22 mouse cellular contexts compared by ENCODE assay signal in the genomic region with DNA sequence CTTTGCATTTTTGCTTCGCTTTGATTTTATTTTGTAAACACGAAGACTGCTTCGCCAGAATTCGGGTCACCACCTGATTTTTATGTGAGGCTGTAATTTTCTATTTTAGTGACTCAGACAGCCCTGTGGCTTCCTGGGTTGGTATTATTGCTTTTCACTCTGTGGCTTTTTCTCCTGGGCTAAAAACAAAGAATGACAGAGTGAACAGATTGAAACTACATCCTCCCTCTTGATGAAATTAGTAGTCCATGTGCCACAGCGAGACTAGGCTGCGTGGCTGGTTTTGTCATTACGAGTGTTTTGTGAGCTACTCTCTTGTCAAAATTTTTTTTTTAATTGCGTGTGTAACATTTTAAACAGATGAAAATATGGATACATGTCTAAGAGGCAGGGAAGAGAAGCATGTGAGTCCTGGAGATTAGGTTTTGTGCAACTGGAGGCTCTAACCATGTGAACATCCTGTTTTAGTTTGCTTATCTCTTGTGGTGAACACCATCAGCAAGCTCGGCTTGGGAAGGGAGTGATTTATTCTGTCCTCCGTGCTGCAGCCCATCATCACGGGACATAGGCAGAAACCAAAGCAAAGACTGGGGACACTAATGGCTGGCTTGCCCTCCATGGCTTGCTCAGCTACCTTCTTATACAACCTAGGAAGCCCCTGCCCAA. TPM values are rescaled to one million over a fixed set of nuclear protein-coding genes. Genes with fewer than 3 reads are reported as not detected.
A peak's percentile ranks its signal among the peaks of the same experiment; 100 is the strongest.
DNase-seq lines count a peak whose midpoint lies in the region; ATAC-seq and TF ChIP-seq lines count a peak whose summit lies in the region.
"Had no signal": no experiment of that assay in that cellular context is flagged by ENCODE, and none has a peak within 500 bp of the region (broad histone marks: within the 10 kb centered on the region; RNA-seq: fewer than 3 reads in every experiment).

No protein-coding gene starts in this region.

- WGBS in heart, embryonic 15.5 days: 45% methylated on average over 11 of the region's 11 CpGs

- H3K27me3 ChIP-seq in heart, embryonic 15.5 days: no peaks in the 10 kb centered on the region
- H3K27me3 ChIP-seq in C2C12 (ENCODE audit: control insufficient read depth, insufficient read depth, insufficient read length): no peaks in the 10 kb centered on the region
- H3K27me3 ChIP-seq: embryonic facial prominence, embryonic 15.5 days; hindbrain, embryonic 12.5 days had no signal

- no peak overlapping the region for H3ac ChIP-seq in C2C12 (ENCODE audit: control insufficient read depth, insufficient read length, low read depth)

- H3K9ac ChIP-seq in heart, embryonic 15.5 days: no peak overlapping the region
- H3K9ac ChIP-seq: embryonic facial prominence, embryonic 15.5 days; hindbrain, embryonic 12.5 days had no signal

- no peak for TF ChIP-seq CTCF in C2C12 (IDR thresholded peaks at IDR 0.05; ENCODE audit: control insufficient read depth, insufficient read depth, insufficient read length)

- H3K79me2 ChIP-seq in C2C12 (ENCODE audit: control insufficient read depth, insufficient read depth): no peaks in the 10 kb centered on the region

- no peak for DNase-seq in heart, adult 11 months
- peak; percentile 23 for DNase-seq in 416B (ENCODE audit: low read depth)
- DNase-seq in urinary bladder, adult 2 months (ENCODE audit: low spot score): no peak
- no peak for DNase-seq in adrenal gland, postnatal 25 days
- no peak for DNase-seq in ovary, postnatal 36 days (ENCODE audit: low spot score)
- DNase-seq: adrenal gland, postnatal 36 days; cerebellum, adult 9-10 months; gastrocnemius, postnatal 25 days; lung, adult 2 months; lung, postnatal 36 days; midbrain, embryonic 14.5 days; thymus, postnatal 36 days had no signal

- H3K4me1 ChIP-seq in heart, embryonic 15.5 days (replicated peaks): peaks cover 63% of the 10 kb centered on the region
- H3K4me1 ChIP-seq: embryonic facial prominence, embryonic 15.5 days had no signal

- no peaks in the 10 kb centered on the region for H3K9me3 ChIP-seq in heart, embryonic 15.5 days (replicated peaks)
- H3K9me3 ChIP-seq: embryonic facial prominence, embryonic 15.5 days; forebrain, embryonic 10.5 days; hindbrain, embryonic 12.5 days; limb, embryonic 10.5 days had no signal

- H3K4me2 ChIP-seq in heart, embryonic 15.5 days: peak overlapping the region; percentile 30
- H3K4me2 ChIP-seq: embryonic facial prominence, embryonic 15.5 days; hindbrain, embryonic 12.5 days; liver, embryonic 11.5 days had no signal

- H3K79me3 ChIP-seq in C2C12 (ENCODE audit: low read depth): no peaks in the 10 kb centered on the region

- ATAC-seq in heart, embryonic 15.5 days (replicated peaks; ENCODE audit: insufficient number of reproducible peaks, insufficient read depth, low FRiP score, low read depth): no peak
- ATAC-seq in granulocyte monocyte progenitor cell, adult 5-6 weeks (replicated peaks; ENCODE audit: poor library complexity, severe bottlenecking): peak; percentile 18; the same call in 1 of the 2 replicates
- ATAC-seq: intestine, embryonic 16.5 days had no signal

- no peaks in the 10 kb centered on the region for H3K36me3 ChIP-seq in heart, embryonic 15.5 days
- H3K36me3 ChIP-seq in C2C12 (ENCODE audit: control insufficient read depth, insufficient read depth): no peaks in the 10 kb centered on the region
- H3K36me3 ChIP-seq: embryonic facial prominence, embryonic 15.5 days; forebrain, embryonic 10.5 days; hindbrain, embryonic 12.5 days; limb, embryonic 10.5 days had no signal

- peak overlapping the region; percentile 84 for H3K27ac ChIP-seq in heart, embryonic 15.5 days
- H3K27ac ChIP-seq: embryonic facial prominence, embryonic 15.5 days; forebrain, embryonic 10.5 days; hindbrain, embryonic 12.5 days; kidney, postnatal 0 days; limb, embryonic 10.5 days had no signal

- no peak overlapping the region for H3K4me3 ChIP-seq in heart, embryonic 15.5 days
- no peak overlapping the region for H3K4me3 ChIP-seq in C2C12 (ENCODE audit: insufficient read depth, poor library complexity, severe bottlenecking)
- H3K4me3 ChIP-seq: embryonic facial prominence, embryonic 15.5 days; forebrain, embryonic 10.5 days; hindbrain, embryonic 12.5 days; limb, embryonic 10.5 days had no signal

TF ChIP-seq in C2C12, 6 proteins besides CTCF, POLR2A, EP300 and RAD21:
- TF ChIP-seq MYOD1 (IDR thresholded peaks at IDR 0.05; ENCODE audit: control insufficient read depth, insufficient read length, low read depth) (peak; percentile 6), FOSL1 (IDR thresholded peaks at IDR 0.05; ENCODE audit: insufficient read depth, low read length, poor library complexity, severe bottlenecking) (no peak)

RNA-seq across cellular contexts. Expression of a gene that starts 54.7 kb away (rescaled TPM):
- polyA plus RNA-seq in heart, embryonic 15.5 days (2015; fragmentation: Nextera tagmentation; extraction: Ambion mirVana): 35.1 and 40.7 TPM in 2 replicates
- polyA plus RNA-seq in C2C12 (2012; fragmentation: generic; extraction: Trizol): 0.25 TPM
- not detected in 2 replicates for total RNA-seq in granulocyte monocyte progenitor cell, adult 5-6 weeks (2014; fragmentation: Nextera tagmentation)
- not detected in 2 replicates for total RNA-seq in granulocyte monocyte progenitor cell, adult 5-6 weeks (2017)
- 3.8 and 4.4 TPM in 2 replicates for polyA plus RNA-seq in urinary bladder, adult 2 months (2012; rRNA removed)
- total RNA-seq in adrenal gland, postnatal 25 days (2021): 0.38 and 0.39 TPM in 2 replicates
